Comparison of ENCODE assay signal across 8 mouse cellular contexts in the genomic region with DNA sequence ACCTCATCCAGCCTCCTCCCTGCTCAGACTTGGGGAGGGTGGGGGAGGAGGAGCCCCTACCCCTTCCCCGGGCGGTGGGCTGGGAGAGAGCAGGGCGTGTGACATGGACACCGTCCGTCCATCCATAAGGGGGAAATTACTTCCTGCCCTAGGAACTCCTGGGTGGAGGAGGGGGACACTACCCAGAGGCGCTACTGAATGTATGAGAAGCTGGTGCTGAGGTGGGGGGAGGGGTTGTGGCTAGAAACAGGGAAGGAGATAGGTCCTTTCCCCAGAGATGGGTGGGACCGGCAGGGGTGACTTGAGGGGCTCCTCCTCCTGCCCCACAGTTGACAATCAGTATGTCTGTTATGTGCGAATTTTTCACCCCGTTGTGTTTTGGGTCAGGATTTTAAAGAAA. TPM values are rescaled to one million over a fixed set of nuclear protein-coding genes. Genes with fewer than 3 reads are reported as not detected.
DNase-seq lines count a peak whose midpoint lies in the region; ATAC-seq lines count a peak whose summit lies in the region.

No protein-coding gene starts in this region.

- DNase-seq in right cerebral cortex, adult 2 months (ENCODE audit: low spot score in 2 of 2): peak; percentile 50 to 61
- DNase-seq in right cerebral cortex, adult 18-20 months: no peak
- peak; percentile 42 for DNase-seq in embryo, embryonic 10 days (ENCODE audit: low spot score)
- peak; percentile 61 for DNase-seq in gastrocnemius, postnatal 14 days
- peak; percentile 37 for DNase-seq in kidney, adult 18-20 months
- DNase-seq in lung, postnatal 36 days: peak; percentile 68
- DNase-seq in natural killer cell, adult 2 months (ENCODE audit: low spot score in 2 of 2): no peak

- ATAC-seq in erythroid progenitor cell, adult 5-6 weeks (replicated peaks; ENCODE audit: low FRiP score, poor library complexity, severe bottlenecking): no peak

- intact Hi-C loops in gastrocnemius, postnatal 14 days (cut with DNase I; ENCODE audit: low total_unique reads): no loop called here

RNA-seq across cellular contexts. Expression of a gene that starts 7.9 kb away (rescaled TPM):
- 10 to 100 TPM; 27.3 to 64.6 TPM for total RNA-seq in gastrocnemius, postnatal 14 days (2021)
- not detected in 2 replicates for total RNA-seq in erythroid progenitor cell, adult 5-6 weeks (2015; ENCODE audit: low replicate concordance)
- total RNA-seq in erythroid progenitor cell, adult 5-6 weeks (2017; ENCODE audit: low replicate concordance): not detected in 2 replicates

RNA-seq across cellular contexts. Expression of a gene that starts 26.8 kb away (rescaled TPM):
- 100 to 1,000 TPM in 1 of 2 experiments, 10 to 100 TPM in 1; 91.8 to 106 TPM for total RNA-seq in gastrocnemius, postnatal 14 days (2021)
- 8.6 and 13.8 TPM in 2 replicates for total RNA-seq in erythroid progenitor cell, adult 5-6 weeks (2015; ENCODE audit: low replicate concordance)
- 3.3 and 8.0 TPM in 2 replicates for total RNA-seq in erythroid progenitor cell, adult 5-6 weeks (2017; ENCODE audit: low replicate concordance)

RNA-seq across cellular contexts. Expression of a gene that starts 28.0 kb away (rescaled TPM):
- 10 to 100 TPM; 49.0 to 55.3 TPM for total RNA-seq in gastrocnemius, postnatal 14 days (2021)
- total RNA-seq in erythroid progenitor cell, adult 5-6 weeks (2015; ENCODE audit: low replicate concordance): 43.6 and 44.7 TPM in 2 replicates
- 29.5 and 35.5 TPM in 2 replicates for total RNA-seq in erythroid progenitor cell, adult 5-6 weeks (2017; ENCODE audit: low replicate concordance)

RNA-seq across cellular contexts. Expression of a gene that starts 37.4 kb away (rescaled TPM):
- total RNA-seq in gastrocnemius, postnatal 14 days (2021): 10 to 100 TPM; 20.1 to 21.5 TPM
- 41.8 and 60.4 TPM in 2 replicates for total RNA-seq in erythroid progenitor cell, adult 5-6 weeks (2015; ENCODE audit: low replicate concordance)
- 59.2 and 92.7 TPM in 2 replicates for total RNA-seq in erythroid progenitor cell, adult 5-6 weeks (2017; ENCODE audit: low replicate concordance)

RNA-seq across cellular contexts. Expression of a gene that starts 38.0 kb away (rescaled TPM):
- total RNA-seq in gastrocnemius, postnatal 14 days (2021): 10 to 100 TPM; 40.3 to 42.0 TPM
- 30.6 and 57.7 TPM in 2 replicates for total RNA-seq in erythroid progenitor cell, adult 5-6 weeks (2015; ENCODE audit: low replicate concordance)
- 14.7 and 25.0 TPM in 2 replicates for total RNA-seq in erythroid progenitor cell, adult 5-6 weeks (2017; ENCODE audit: low replicate concordance)

Comparison
In these comparisons a context has a peak if more than half of its experiments do, and no peak if none do; other contexts are left out.
1. DNase-seq: peak in right cerebral cortex, adult 2 months (2 of 2), embryo, embryonic 10 days (single experiment), gastrocnemius, postnatal 14 days (single experiment), kidney, adult 18-20 months (single experiment) and lung, postnatal 36 days (single experiment); none in right cerebral cortex, adult 18-20 months (single experiment) and natural killer cell, adult 2 months (0 of 2).
2. RNA of a gene that starts 7.9 kb away (total RNA-seq): 27.3 to 64.6 TPM in gastrocnemius, postnatal 14 days; not detected in erythroid progenitor cell, adult 5-6 weeks; every median in the first group is over 10 times any median in the second.
3. RNA of a gene that starts 26.8 kb away (total RNA-seq): 91.8 to 106 TPM in gastrocnemius, postnatal 14 days; 3.3 to 13.8 TPM in erythroid progenitor cell, adult 5-6 weeks; every median in the first group is over 4 times any median in the second.